Mouse (Mus musculus) C2C12 (cell line): ENCODE measurements at regions not wholly inside any gene's neighbourhood (a gene's known extent, or its start where the extent isn't known, plus 50 kb on each side); places are given as distances from the start of the nearest gene placed in this dataset.

ENCODE experiments used
- H3K27me3 ChIP-seq: one replicate; pipeline ENCODE4 v1.6.1; 2011; ENCODE audit not compliant: control insufficient read depth, insufficient read depth, insufficient read length
- H3K36me3 ChIP-seq: one replicate; pipeline ENCODE4 v1.6.1; 2011; ENCODE audit not compliant: control insufficient read depth, insufficient read depth
- H3K4me3 ChIP-seq: one replicate; pipeline ENCODE4 v1.5.1; 2011; ENCODE audit warnings: mild to moderate bottlenecking, control low read depth; ENCODE audit not compliant: poor library complexity, insufficient read depth, severe bottlenecking
- H3K79me2 ChIP-seq: one replicate; pipeline ENCODE4 v1.6.1; 2011; ENCODE audit not compliant: control insufficient read depth, insufficient read depth
- H3K79me3 ChIP-seq: one replicate; pipeline ENCODE4 v1.6.1; 2011; ENCODE audit warnings: low read depth, control low read depth
- H3ac ChIP-seq: one replicate; pipeline ENCODE3; 2011; ENCODE audit warnings: low read depth; ENCODE audit not compliant: control insufficient read depth, insufficient read length
- CEBPB ChIP-seq: IDR thresholded peaks from one replicate; pipeline ENCODE4 v1.6.1; 2011; ENCODE audit warnings: low read depth, mild to moderate bottlenecking, control low read depth, moderate library complexity
- CTCF ChIP-seq: IDR thresholded peaks from one replicate; pipeline ENCODE4 v1.5.1; 2011; ENCODE audit not compliant: control insufficient read depth, insufficient read depth, insufficient read length
- FOSL1 ChIP-seq: IDR thresholded peaks from one replicate; pipeline ENCODE4 v1.8.0; 2011; ENCODE audit warnings: mild to moderate bottlenecking, low read length; ENCODE audit not compliant: poor library complexity, insufficient read depth, severe bottlenecking
- MAX ChIP-seq: IDR thresholded peaks from one replicate; pipeline ENCODE4 v1.6.1; 2011; ENCODE audit warnings: mild to moderate bottlenecking, control low read depth
- MYOD1 ChIP-seq: IDR thresholded peaks from one replicate; pipeline ENCODE4 v1.6.1; 2011; ENCODE audit warnings: low read depth; ENCODE audit not compliant: control insufficient read depth, insufficient read length
- MYOG ChIP-seq: IDR thresholded peaks from one replicate; pipeline ENCODE4 v1.6.1; 2011; ENCODE audit not compliant: control insufficient read depth, insufficient read length; ENCODE audit errors: extremely low read depth
- USF1 ChIP-seq: IDR thresholded peaks from one replicate; pipeline ENCODE4 v1.6.1; 2011; ENCODE audit warnings: low read depth, mild to moderate bottlenecking, control low read depth, moderate library complexity

GRCm38 (mm10) chr15:65419736-65420135, 405.0 kb upstream of the Gm21961 start:
- H3K79me2 ChIP-seq: no peaks in the 10 kb centered on the region
- H3K4me3 ChIP-seq: no peak overlapping the region
- TF ChIP-seq USF1 (no peak), MAX (no peak), MYOG (no peak), MYOD1 (no peak), CEBPB (no peak), CTCF (no peak), FOSL1 (no peak)
- H3K79me3 ChIP-seq: no peaks in the 10 kb centered on the region
- no peak overlapping the region for H3ac ChIP-seq
- H3K36me3 ChIP-seq: no peaks in the 10 kb centered on the region
- no peaks in the 10 kb centered on the region for H3K27me3 ChIP-seq
